15 mouse cellular contexts compared by ENCODE assay signal in the genomic region with DNA sequence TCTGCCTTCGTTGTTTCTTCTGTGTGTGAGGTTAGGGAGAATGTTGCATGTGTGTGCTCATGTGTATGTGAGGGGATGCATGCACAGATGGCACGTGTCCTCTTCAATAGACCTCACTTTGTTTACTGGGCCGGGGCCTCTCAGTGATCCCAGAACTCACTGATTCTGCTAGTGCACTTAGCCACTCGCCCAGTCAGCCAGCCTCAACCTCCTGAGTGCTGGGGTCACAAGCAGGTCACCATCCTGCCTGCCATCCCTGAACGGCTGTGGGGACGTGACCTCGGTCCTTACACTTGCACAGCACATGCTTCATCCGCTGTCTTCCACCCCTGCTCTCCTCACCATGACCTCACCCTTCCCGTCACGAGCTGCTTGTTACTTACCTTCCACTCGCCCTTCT. TPM values are rescaled to one million over a fixed set of nuclear protein-coding genes. Genes with fewer than 3 reads are reported as not detected.
DNase-seq lines count a peak whose midpoint lies in the region; ATAC-seq and TF ChIP-seq lines count a peak whose summit lies in the region.
"Had no signal": no experiment of that assay in that cellular context is flagged by ENCODE, and none has a peak within 500 bp of the region (broad histone marks: within the 10 kb centered on the region; RNA-seq: fewer than 3 reads in every experiment).

No protein-coding gene starts in this region.

- H3K4me3 ChIP-seq in hindbrain, embryonic 11.5 days (ENCODE audit: low read depth, low read length) = no peak overlapping the region
- H3K4me3 ChIP-seq in hindbrain, embryonic 14.5 days (replicated peaks; ENCODE audit: low read length) = no peak overlapping the region
- no peak overlapping the region for H3K4me3 ChIP-seq in cortical plate, adult 2 months (ENCODE audit: insufficient read depth, low read length)

- no peaks in the 10 kb centered on the region for H3K27me3 ChIP-seq in hindbrain, embryonic 11.5 days (ENCODE audit: control insufficient read depth, insufficient read depth, low read length)
- H3K27me3 ChIP-seq in hindbrain, embryonic 14.5 days (ENCODE audit: control insufficient read depth, insufficient read depth, low read length) = no peaks in the 10 kb centered on the region

- no peak for TF ChIP-seq POLR2A in cortical plate, adult 2 months (IDR thresholded peaks at IDR 0.05; ENCODE audit: extremely low read depth, insufficient read depth, low read length)

- H3K27ac ChIP-seq in hindbrain, embryonic 11.5 days (ENCODE audit: low read depth, low read length) = peak overlapping the region; percentile 75
- H3K27ac ChIP-seq in hindbrain, embryonic 14.5 days = no peak overlapping the region
- H3K27ac ChIP-seq in cortical plate, adult 2 months (ENCODE audit: insufficient read depth, low read length) = 0 out of 2 replicates have a peak overlapping the region, but pooled peaks have one; percentile 24

- H3K9me3 ChIP-seq in hindbrain, embryonic 11.5 days (ENCODE audit: control insufficient read depth, low read length) = no peaks in the 10 kb centered on the region
- H3K9me3 ChIP-seq in hindbrain, embryonic 14.5 days (ENCODE audit: control insufficient read depth, low read length) = no peaks in the 10 kb centered on the region
- H3K9me3 ChIP-seq: G1E had no signal

- no peak for ATAC-seq in hindbrain, embryonic 11.5 days (ENCODE audit: low FRiP score)
- no peak for ATAC-seq in hindbrain, embryonic 14.5 days (ENCODE audit: low FRiP score)
- ATAC-seq: intestine, embryonic 16.5 days had no signal

- peaks cover 5% of the 10 kb centered on the region for H3K4me1 ChIP-seq in hindbrain, embryonic 11.5 days (replicated peaks; ENCODE audit: control insufficient read depth, insufficient read depth, low read length)
- no peaks in the 10 kb centered on the region; the same call in 1 of the 2 replicates for H3K4me1 ChIP-seq in hindbrain, embryonic 14.5 days (replicated peaks; ENCODE audit: control insufficient read depth, insufficient read depth, low read length)
- H3K4me1 ChIP-seq in cortical plate, adult 2 months (ENCODE audit: control insufficient read depth, insufficient read depth, low read length) = peaks cover 11% of the 10 kb centered on the region

- no peak for DNase-seq in hindbrain, embryonic 11.5 days (ENCODE audit: low spot score)
- no peak for DNase-seq in hindbrain, embryonic 14.5 days (ENCODE audit: low spot score)
- DNase-seq in B cell, adult 2 months = peak; percentile 30 to 32
- DNase-seq in mesoderm, embryonic 11.5 days (ENCODE audit: low read depth, low spot score) = peak; percentile 44
- DNase-seq in MN1 (ENCODE audit: low spot score) = no peak
- no peak for DNase-seq in lung, postnatal 25 days (ENCODE audit: low spot score)
- DNase-seq: adrenal gland, postnatal 10 days; cerebellum, adult 8-10 months; heart, adult 18-20 months; layer of hippocampus, postnatal 36 days; lung, adult 18-20 months; thymus, adult 18-20 months had no signal

- no peak overlapping the region; the same call in none of the 2 replicates for H3K9ac ChIP-seq in hindbrain, embryonic 11.5 days (ENCODE audit: low read depth, low read length)
- H3K9ac ChIP-seq in hindbrain, embryonic 14.5 days = no peak overlapping the region

- H3K36me3 ChIP-seq in hindbrain, embryonic 11.5 days (ENCODE audit: control insufficient read depth, insufficient read depth, low read length) = no peaks in the 10 kb centered on the region
- peaks cover 34% of the 10 kb centered on the region for H3K36me3 ChIP-seq in hindbrain, embryonic 14.5 days (replicated peaks; ENCODE audit: control insufficient read depth, insufficient read depth)

- H3K4me2 ChIP-seq in hindbrain, embryonic 11.5 days (replicated peaks; ENCODE audit: low read depth, low read length) = no peak overlapping the region
- H3K4me2 ChIP-seq in hindbrain, embryonic 14.5 days (replicated peaks) = no peak overlapping the region

- 39% methylated on average over 11 of the region's 11 CpGs for WGBS in hindbrain, embryonic 11.5 days
- WGBS in hindbrain, embryonic 14.5 days = 43% methylated on average over 11 of the region's 11 CpGs

- TF ChIP-seq CTCF in cortical plate, adult 2 months (IDR thresholded peaks at IDR 0.05; ENCODE audit: extremely low read depth, insufficient read depth, low read length) = no peak

RNA-seq across cellular contexts. Expression of gene Stxbp1, which starts 23.9 kb away (rescaled TPM):
- polyA plus RNA-seq in hindbrain, embryonic 11.5 days (2014; fragmentation: Nextera tagmentation; extraction: Ambion mirVana) = 62.8 and 64.7 TPM in 2 replicates
- polyA plus RNA-seq in hindbrain, embryonic 14.5 days (2014; fragmentation: Nextera tagmentation; extraction: Ambion mirVana) = 275 and 317 TPM in 2 replicates
- polyA plus RNA-seq in cortical plate, adult 2 months (2012; rRNA removed) = 709 and 713 TPM in 2 replicates

RNA-seq across cellular contexts. Expression of gene Cfap157, which starts 38.9 kb away (rescaled TPM):
- polyA plus RNA-seq in hindbrain, embryonic 11.5 days (2014; fragmentation: Nextera tagmentation; extraction: Ambion mirVana) = 0.80 and 0.98 TPM in 2 replicates
- 0.42 and 1.2 TPM in 2 replicates for polyA plus RNA-seq in hindbrain, embryonic 14.5 days (2014; fragmentation: Nextera tagmentation; extraction: Ambion mirVana)
- 0.11 and 0.35 TPM in 2 replicates for polyA plus RNA-seq in cortical plate, adult 2 months (2012; rRNA removed)
- polyA plus RNA-seq: G1E had no signal

RNA-seq across cellular contexts. Expression of gene Ptrh1, which starts 47.6 kb away (rescaled TPM):
- 4.2 and 4.3 TPM in 2 replicates for polyA plus RNA-seq in hindbrain, embryonic 11.5 days (2014; fragmentation: Nextera tagmentation; extraction: Ambion mirVana)
- polyA plus RNA-seq in hindbrain, embryonic 14.5 days (2014; fragmentation: Nextera tagmentation; extraction: Ambion mirVana) = 4.3 and 5.1 TPM in 2 replicates
- 5.4 and 6.6 TPM in 2 replicates for polyA plus RNA-seq in cortical plate, adult 2 months (2012; rRNA removed)

RNA-seq across cellular contexts. Expression of gene Ttc16, which starts 47.7 kb away (rescaled TPM):
- 0.22 and 0.34 TPM in 2 replicates for polyA plus RNA-seq in hindbrain, embryonic 11.5 days (2014; fragmentation: Nextera tagmentation; extraction: Ambion mirVana)
- 0.52 and 0.74 TPM in 2 replicates for polyA plus RNA-seq in hindbrain, embryonic 14.5 days (2014; fragmentation: Nextera tagmentation; extraction: Ambion mirVana)
- polyA plus RNA-seq in cortical plate, adult 2 months (2012; rRNA removed) = 1.8 and 2.2 TPM in 2 replicates

RNA-seq across cellular contexts. Expression of gene Fam129b, which starts 52.8 kb away (rescaled TPM):
- 11.6 and 13.1 TPM in 2 replicates for polyA plus RNA-seq in hindbrain, embryonic 11.5 days (2014; fragmentation: Nextera tagmentation; extraction: Ambion mirVana)
- 16.8 and 19.4 TPM in 2 replicates for polyA plus RNA-seq in hindbrain, embryonic 14.5 days (2014; fragmentation: Nextera tagmentation; extraction: Ambion mirVana)
- 27.1 and 29.0 TPM in 2 replicates for polyA plus RNA-seq in cortical plate, adult 2 months (2012; rRNA removed)

Comparison
In these comparisons a context has a peak if more than half of its experiments do, and no peak if none do; other contexts are left out.
1. DNase-seq: peak in B cell, adult 2 months (2 of 2) and mesoderm, embryonic 11.5 days (single experiment); none in hindbrain, embryonic 11.5 days (single experiment), hindbrain, embryonic 14.5 days (single experiment), MN1 (single experiment) and lung, postnatal 25 days (single experiment).